Mouse (Mus musculus) mesoderm, embryonic 11.5 days (tissue): ENCODE results near the gene Chrnb4.

Experiments used
- DNase-seq: peaks from one replicate; pipeline ENCODE4 v3.0.0-alpha.2; 2012; ENCODE audit warnings: low read depth, low spot score

Gene Chrnb4

GRCm38 (mm10) chr9:55023326-55023725 is 25.3 kb downstream of the Chrnb4 start:
- no peak for DNase-seq

GRCm38 (mm10) chr9:55016926-55017325 is 31.7 kb downstream of the Chrnb4 start:
- no peak for DNase-seq

- DNase-seq: no peak
Observed at GRCm38 (mm10) chr9:55010588-55011350, 37.8 kb downstream of the Chrnb4 start.

- DNase-seq: no peak
Observed at GRCm38 (mm10) chr9:55009692-55010091, 38.9 kb downstream of the Chrnb4 start.

GRCm38 (mm10) chr9:55003609-55004008 is 45.0 kb downstream of the Chrnb4 start:
- DNase-seq: no peak

- DNase-seq: no peak
Observed at GRCm38 (mm10) chr9:54995645-54996044, 52.9 kb downstream of the Chrnb4 start.

GRCm38 (mm10) chr9:54994381-54994780 is 54.2 kb downstream of the Chrnb4 start:
- DNase-seq: no peak

GRCm38 (mm10) chr9:54990362-54990761 is 58.2 kb downstream of the Chrnb4 start:
- no peak for DNase-seq

GRCm38 (mm10) chr9:54982401-54982800 is 66.2 kb downstream of the Chrnb4 start:
- peak; percentile 6 for DNase-seq

- peak; percentile 68 for DNase-seq
Observed at GRCm38 (mm10) chr9:54981291-54982191, 67.0 kb downstream of the Chrnb4 start.

GRCm38 (mm10) chr9:54980674-54981073 is 67.9 kb downstream of the Chrnb4 start, which contains the start of gene Chrna5:
Gene Chrna5, plus strand, starts transcription at chr9:54980880.
- peak; percentile 8 for DNase-seq
